Mouse (Mus musculus) kidney, postnatal 14 days (tissue): ENCODE data around the gene Krtap6-1.
"Not testable (repeated sequence)": the region's sequence is repeated elsewhere in the genome, so short reads cannot be mapped to it uniquely, and the experiment has no call there.

ENCODE experiments used
- DNase-seq: peaks from one replicate; pipeline ENCODE4 v3.0.0; 2022; ENCODE audit warnings: mixed read lengths

The Krtap6-1 gene

DNA sequence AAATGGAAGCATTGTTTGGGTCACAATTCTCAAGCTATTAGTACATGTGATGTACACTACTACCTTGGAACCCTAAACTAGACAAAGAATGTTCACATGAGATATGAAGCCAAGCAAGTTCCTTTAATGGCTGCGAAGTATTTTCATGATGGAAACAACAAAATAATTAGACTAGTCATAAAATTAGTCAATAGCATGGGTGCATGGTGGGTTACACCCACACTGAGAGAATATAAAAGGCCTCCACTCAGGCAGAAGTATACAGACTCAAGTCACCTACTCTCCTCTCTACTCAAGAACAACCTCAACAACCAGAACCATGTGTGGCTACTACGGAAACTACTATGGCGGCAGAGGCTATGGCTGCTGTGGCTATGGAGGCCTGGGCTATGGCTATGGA lies at the start of gene Krtap6-1:
TSS of gene Krtap6-1 (plus strand) at position 301 of the 400 bp plus-strand sequence.
- DNase-seq: not testable (repeated sequence)

DNA sequence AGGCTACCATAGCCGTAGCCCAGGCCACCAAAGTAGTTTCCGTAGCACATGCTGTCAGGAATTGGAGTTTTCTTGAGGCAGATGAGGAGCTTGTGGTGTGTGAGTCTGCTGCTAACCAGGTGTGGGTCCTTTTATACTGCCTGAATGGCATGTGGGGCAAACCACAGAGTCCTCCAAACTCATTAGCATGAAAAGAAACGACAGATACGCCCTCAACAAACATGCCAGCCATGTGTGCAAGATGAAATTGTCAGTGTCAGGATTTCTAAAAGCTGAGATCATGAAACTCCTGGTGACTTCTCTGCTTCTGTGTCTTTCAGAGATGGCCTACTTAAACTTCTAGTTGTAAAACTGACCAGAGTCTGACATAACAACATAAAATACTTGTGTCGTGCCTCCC lies 20.8 kb upstream of the Krtap6-1 start, which contains the start of gene Krtap22-2:
TSS of gene Krtap22-2 (minus strand) at position 101 of the 400 bp plus-strand sequence.
- DNase-seq: no peak

DNA sequence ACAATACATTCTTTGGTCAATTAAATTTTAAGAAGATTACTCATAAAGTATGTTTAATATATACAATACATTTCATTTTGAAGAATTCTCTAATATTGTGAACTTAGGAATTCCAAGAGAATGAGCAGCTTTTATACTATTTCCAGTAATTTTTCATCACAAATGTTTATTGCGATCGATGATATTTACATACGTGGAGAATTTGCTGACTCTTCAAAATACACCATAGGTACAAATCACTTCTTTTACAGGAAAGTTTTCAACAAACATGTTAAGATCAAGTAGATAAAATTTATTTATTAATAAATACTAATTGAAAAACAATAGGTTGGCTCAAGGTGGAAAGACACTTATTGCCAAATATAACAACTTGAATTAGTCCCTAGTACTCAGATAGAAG lies 17.5 kb upstream of the Krtap6-1 start:
- no peak for DNase-seq

DNA sequence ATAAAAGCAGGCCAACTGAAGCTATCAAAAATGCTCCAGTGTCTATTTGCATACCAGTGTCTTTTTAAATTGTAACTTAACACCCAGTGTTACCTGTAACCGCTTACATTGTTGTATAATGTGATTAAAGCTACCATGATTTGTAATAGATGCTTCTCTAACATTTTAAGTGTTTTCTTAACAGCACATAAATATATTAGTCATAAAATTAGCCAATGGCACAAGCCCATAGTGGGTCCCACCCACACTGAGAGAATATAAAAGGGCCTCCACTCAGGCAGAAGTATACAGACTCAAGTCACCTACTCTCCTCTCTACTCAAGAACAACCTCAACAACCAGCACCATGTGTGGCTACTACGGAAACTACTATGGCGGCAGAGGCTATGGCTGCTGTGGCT lies 16.5 kb upstream of the Krtap6-1 start, which contains the start of gene Gm10229:
TSS of gene Gm10229 (plus strand) at position 301 of the 400 bp plus-strand sequence.
- DNase-seq: not testable (repeated sequence)

DNA sequence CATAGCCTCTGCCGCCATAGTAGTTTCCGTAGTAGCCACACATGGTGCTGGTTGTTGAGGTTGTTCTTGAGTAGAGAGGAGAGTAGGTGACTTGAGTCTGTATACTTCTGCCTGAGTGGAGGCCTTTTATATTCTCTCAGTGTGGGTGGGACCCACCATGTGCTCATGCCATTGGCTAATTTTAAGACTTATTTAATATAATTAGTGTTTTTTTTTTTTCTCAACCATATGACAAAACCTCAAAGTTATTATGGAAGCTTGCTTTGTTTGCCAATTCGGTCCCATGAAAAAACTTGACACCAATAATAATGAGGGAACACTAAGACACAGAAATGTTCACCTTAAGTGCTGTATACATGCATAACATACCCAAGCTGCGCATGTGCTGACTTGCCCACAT lies 9.9 kb downstream of the Krtap6-1 start, which contains the start of gene Gm10228:
TSS of gene Gm10228 (minus strand) at position 101 of the 400 bp plus-strand sequence.
- DNase-seq: not testable (repeated sequence)

DNA sequence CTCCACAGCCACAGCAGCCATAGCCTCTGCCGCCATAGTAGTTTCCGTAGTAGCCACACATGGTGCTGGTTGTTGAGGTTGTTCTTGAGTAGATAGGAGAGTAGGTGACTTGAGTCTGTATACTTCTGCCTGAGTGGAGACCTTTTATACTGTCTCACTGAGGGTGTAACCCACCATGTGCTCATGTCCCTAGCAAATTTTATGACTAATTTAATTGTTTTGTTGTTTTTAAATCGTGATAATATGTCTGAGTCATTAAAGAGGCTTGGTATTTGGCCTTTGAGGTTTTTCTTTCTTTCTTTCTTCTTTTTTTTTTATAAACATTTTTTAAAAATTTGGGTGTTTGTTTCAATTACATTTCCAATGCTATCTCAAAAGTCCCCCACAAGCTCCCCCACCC lies 16.3 kb downstream of the Krtap6-1 start, which contains the start of gene Krtap6-5:
TSS of gene Krtap6-5 (minus strand) at position 101 of the 400 bp plus-strand sequence.
- no peak for DNase-seq

DNA sequence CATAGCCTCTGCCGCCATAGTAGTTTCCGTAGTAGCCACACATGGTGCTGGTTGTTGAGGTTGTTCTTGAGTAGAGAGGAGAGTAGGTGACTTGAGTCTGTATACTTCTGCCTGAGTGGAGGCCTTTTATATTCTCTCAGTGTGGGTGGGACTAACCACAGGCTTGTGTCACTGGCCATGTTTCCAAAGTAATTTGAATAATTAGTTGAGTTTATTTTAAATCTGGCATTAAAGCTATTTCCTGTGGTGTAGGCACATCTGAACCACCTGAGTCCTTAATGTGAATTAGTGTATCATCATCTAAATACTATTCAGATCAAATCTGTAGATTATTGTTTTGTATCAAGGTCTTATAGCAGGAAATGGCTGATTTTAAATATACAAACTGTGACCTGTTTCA lies 32.4 kb downstream of the Krtap6-1 start, which contains the start of gene 1110025L11Rik:
TSS of gene 1110025L11Rik (minus strand) at position 101 of the 400 bp plus-strand sequence.
- DNase-seq: not testable (repeated sequence)

DNA sequence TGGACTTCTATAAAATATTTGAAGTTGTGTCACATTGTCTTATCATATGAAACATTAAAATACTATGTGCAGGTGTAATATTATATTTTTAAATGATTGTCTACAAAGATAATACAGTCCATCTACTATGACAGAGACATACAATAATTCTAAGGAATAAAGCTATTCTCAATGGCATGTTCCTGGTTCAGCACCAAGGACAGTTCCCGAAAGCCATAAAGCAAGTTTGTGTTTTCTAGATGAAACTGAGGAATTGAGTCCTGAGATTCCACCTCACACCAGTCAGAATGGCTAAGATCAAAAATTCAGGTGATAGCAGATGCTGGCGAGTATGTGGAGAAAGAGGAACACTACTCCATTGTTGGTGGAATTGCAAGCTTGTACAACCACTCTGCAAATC lies 39.5 kb downstream of the Krtap6-1 start:
- DNase-seq: peak; percentile 2
